Mouse (Mus musculus) c-Kit-positive CD71-positive TER-119-negative erythroid progenitor cells, embryonic 14.5 days (primary cell): ENCODE measurements at regions not wholly inside any gene's neighbourhood (a gene's known extent, or its start where the extent isn't known, plus 50 kb on each side); places are given as distances from the start of the nearest gene placed in this dataset.

Experiments
- DNase-seq: peaks from one replicate; pipeline ENCODE4 v3.0.0-alpha.2; 2013; ENCODE audit warnings: low read depth

- no peak for DNase-seq
These were observed 83.9 kb upstream of the Id2 start for GRCm38 (mm10) chr12:25180861-25181260.

- DNase-seq: no peak
These were observed 83.3 kb upstream of the Id2 start for GRCm38 (mm10) chr12:25180289-25180688.

- no peak for DNase-seq
These were observed 81.7 kb upstream of the Id2 start for GRCm38 (mm10) chr12:25178491-25179115.

GRCm38 (mm10) chr12:25177827-25178226 lies 80.9 kb upstream of the Id2 start:
- DNase-seq: no peak

- DNase-seq: no peak
These were observed 79.6 kb upstream of the Id2 start for GRCm38 (mm10) chr12:25176565-25176964.

- no peak for DNase-seq
These were observed 76.1 kb upstream of the Id2 start for GRCm38 (mm10) chr12:25173064-25173463.

- no peak for DNase-seq
These were observed 75.5 kb upstream of the Id2 start for GRCm38 (mm10) chr12:25172450-25172849.

GRCm38 (mm10) chr12:25169611-25170010 lies 72.7 kb upstream of the Id2 start:
- DNase-seq: no peak

GRCm38 (mm10) chr12:25168213-25168545 lies 71.2 kb upstream of the Id2 start:
- DNase-seq: no peak

GRCm38 (mm10) chr12:25167504-25168212 lies 70.7 kb upstream of the Id2 start:
- no peak for DNase-seq

GRCm38 (mm10) chr12:25166525-25166924 lies 69.6 kb upstream of the Id2 start:
- no peak for DNase-seq

- no peak for DNase-seq
These were observed 68.7 kb upstream of the Id2 start for GRCm38 (mm10) chr12:25165650-25166049.

GRCm38 (mm10) chr12:25164724-25165123 lies 67.8 kb upstream of the Id2 start:
- no peak for DNase-seq

GRCm38 (mm10) chr12:25163541-25163940 lies 66.6 kb upstream of the Id2 start:
- no peak for DNase-seq

GRCm38 (mm10) chr12:25162843-25163242 lies 65.9 kb upstream of the Id2 start:
- DNase-seq: no peak

- no peak for DNase-seq
These were observed 65.0 kb upstream of the Id2 start for GRCm38 (mm10) chr12:25161939-25162338.

- no peak for DNase-seq
These were observed 64.3 kb upstream of the Id2 start for GRCm38 (mm10) chr12:25160990-25161843.

GRCm38 (mm10) chr12:25159091-25159490 lies 62.2 kb upstream of the Id2 start:
- DNase-seq: no peak

- no peak for DNase-seq
These were observed 60.3 kb upstream of the Id2 start for GRCm38 (mm10) chr12:25157238-25157637.

- DNase-seq: no peak
These were observed 58.5 kb upstream of the Id2 start for GRCm38 (mm10) chr12:25155396-25155795.

GRCm38 (mm10) chr12:25148099-25148498 lies 51.2 kb upstream of the Id2 start:
- no peak for DNase-seq
